Mouse (Mus musculus) CH12.LX (cell line): ENCODE data around the gene Zfp128. TPM values are rescaled to one million over a fixed set of nuclear protein-coding genes. Genes with fewer than 3 reads are reported as not detected.
"Not testable (repeated sequence)": the region's sequence is repeated elsewhere in the genome, so short reads cannot be mapped to it uniquely, and the experiment has no call there.

Source experiments
- DNase-seq: peaks from one replicate; pipeline ENCODE4 v3.0.0-alpha.2; 2013; ENCODE audit errors: extremely low read depth
- H3K27ac ChIP-seq: 2 replicates; pipeline ENCODE4 v1.5.1; 2012; ENCODE audit warnings: low read depth, mild to moderate bottlenecking, control low read depth, moderate library complexity; ENCODE audit not compliant: insufficient read depth
- H3K27me3 ChIP-seq: replicated peaks from 2 replicates; pipeline ENCODE3; 2012; ENCODE audit warnings: inconsistent platforms
- H3K36me3 ChIP-seq, 2 experiments: replicated peaks in 1 of 2; 2 replicates each; pipeline versions ENCODE3 to v1.6.1; 2012; ENCODE audit warnings: inconsistent platforms in 1 of 2, low read length in 1 of 2, mild to moderate bottlenecking in 1 of 2, mixed read lengths in 1 of 2, moderate library complexity in 1 of 2; ENCODE audit not compliant: control insufficient read depth in 1 of 2, insufficient read depth in 1 of 2
- H3K4me1 ChIP-seq, 2 experiments: 2 replicates each; pipeline ENCODE4 v1.6.1; 2012; ENCODE audit warnings: inconsistent platforms in 1 of 2, moderate library complexity in 1 of 2; ENCODE audit not compliant: insufficient read depth in 2 of 2, control insufficient read depth in 1 of 2
- H3K4me2 ChIP-seq: 2 replicates; pipeline ENCODE4 v1.6.1; 2012; ENCODE audit warnings: low read depth, mild to moderate bottlenecking, control low read depth; ENCODE audit not compliant: poor library complexity, insufficient read depth, severe bottlenecking
- H3K4me3 ChIP-seq, 3 experiments: fragments of 150-350 bp in 1 of 3; sonication (generic) in 1 of 3; replicated peaks in 1 of 3; 2 replicates each; pipeline versions ENCODE3 to v1.5.1; 2011 to 2012; ENCODE audit warnings: low read depth in 2 of 3, low read length in 2 of 3, mild to moderate bottlenecking in 2 of 3, moderate library complexity in 2 of 3, control low read depth in 1 of 3, improper control_type of control experiment in 1 of 3, inconsistent platforms in 1 of 3, mixed read lengths in 1 of 3; ENCODE audit not compliant: poor library complexity in 1 of 3
- H3K79me2 ChIP-seq: replicated peaks from 2 replicates; pipeline ENCODE4 v1.6.1; 2012; ENCODE audit warnings: mild to moderate bottlenecking, moderate library complexity; ENCODE audit not compliant: control insufficient read depth, poor library complexity, insufficient read depth, severe bottlenecking; ENCODE audit errors: extremely low read depth
- H3K9ac ChIP-seq: 2 replicates; pipeline ENCODE4 v1.6.1; 2012; ENCODE audit warnings: low read depth, mild to moderate bottlenecking, control low read depth, moderate library complexity; ENCODE audit not compliant: insufficient read depth
- H3K9me3 ChIP-seq: replicated peaks from 2 replicates; pipeline ENCODE3; 2012; ENCODE audit warnings: low read length, inconsistent platforms, mixed read lengths
- CHD2 ChIP-seq: IDR thresholded peaks from 2 replicates; pipeline ENCODE4 v1.6.1; 2011; ENCODE audit warnings: low read length, improper control_type of control experiment
- CTCF ChIP-seq, 2 experiments: IDR thresholded peaks in 1 of 2; conservative IDR thresholded peaks in 1 of 2; 2 replicates each; pipeline ENCODE4 v1.5.1; 2011 to 2012; ENCODE audit warnings: low read depth in 2 of 2, low read length in 2 of 2, improper control_type of control experiment in 1 of 2, inconsistent platforms in 1 of 2, mild to moderate bottlenecking in 1 of 2, moderate library complexity in 1 of 2
- E2F4 ChIP-seq: IDR thresholded peaks from 2 replicates; pipeline ENCODE4 v1.6.1; 2011; ENCODE audit warnings: low read depth, low read length, improper control_type of control experiment; ENCODE audit not compliant: insufficient replicate concordance
- ELF1 ChIP-seq: IDR thresholded peaks from 2 replicates; pipeline ENCODE4 v1.6.1; 2014; ENCODE audit warnings: low read depth, mild to moderate bottlenecking, inconsistent platforms, low read length, improper control_type of control experiment
- ETS1 ChIP-seq: conservative IDR thresholded peaks from 2 replicates; pipeline ENCODE4 v1.6.1; 2012; ENCODE audit warnings: low read depth, mild to moderate bottlenecking, inconsistent platforms, low read length, improper control_type of control experiment, moderate library complexity
- GABPA ChIP-seq: IDR thresholded peaks from 2 replicates; pipeline ENCODE4 v1.6.1; 2012; ENCODE audit warnings: low read depth, low read length, improper control_type of control experiment, inconsistent platforms; ENCODE audit not compliant: insufficient replicate concordance
- HCFC1 ChIP-seq: IDR thresholded peaks from 2 replicates; pipeline ENCODE4 v1.6.1; 2012; ENCODE audit warnings: low read depth, mild to moderate bottlenecking, inconsistent platforms, low read length, improper control_type of control experiment
- IRF4 ChIP-seq: IDR thresholded peaks from 2 replicates; pipeline ENCODE4 v1.6.1; 2014; ENCODE audit warnings: low read depth, mild to moderate bottlenecking, inconsistent platforms, low read length, improper control_type of control experiment
- MAFK ChIP-seq: IDR thresholded peaks from 2 replicates; pipeline ENCODE4 v1.6.1; 2011; ENCODE audit warnings: low read length, improper control_type of control experiment; ENCODE audit not compliant: insufficient replicate concordance
- MAX ChIP-seq: IDR thresholded peaks from 2 replicates; pipeline ENCODE4 v1.6.1; 2011; ENCODE audit warnings: low read length, improper control_type of control experiment
- MEF2A ChIP-seq: IDR thresholded peaks from 2 replicates; pipeline ENCODE4 v1.6.1; 2014; ENCODE audit warnings: low read depth, mild to moderate bottlenecking, inconsistent platforms, low read length, improper control_type of control experiment, borderline replicate concordance
- NRF1 ChIP-seq: IDR thresholded peaks from 2 replicates; pipeline ENCODE4 v1.6.1; 2014; ENCODE audit warnings: low read depth, mild to moderate bottlenecking, inconsistent platforms, low read length, improper control_type of control experiment, moderate library complexity
- PAX5 ChIP-seq: IDR thresholded peaks from 2 replicates; pipeline ENCODE4 v1.6.1; 2012; ENCODE audit warnings: low read length, inconsistent platforms, mixed read lengths
- POLR2A ChIP-seq: IDR thresholded peaks from 2 replicates; pipeline ENCODE4 v1.6.1; 2011; ENCODE audit warnings: low read depth, mild to moderate bottlenecking, improper control_type of control experiment, low read length
- POLR2AphosphoS2 ChIP-seq: IDR thresholded peaks from 2 replicates; pipeline ENCODE4 v1.6.1; 2011; ENCODE audit warnings: low read depth, low read length, improper control_type of control experiment
- SIN3A ChIP-seq: IDR thresholded peaks from 2 replicates; pipeline ENCODE4 v1.6.1; 2012; ENCODE audit warnings: low read length, improper control_type of control experiment, inconsistent platforms
- ZC3H11A ChIP-seq: IDR thresholded peaks from 2 replicates; pipeline ENCODE4 v1.6.1; 2012; ENCODE audit warnings: low read depth, mild to moderate bottlenecking, inconsistent platforms, low read length, improper control_type of control experiment
- dilution Hi-C: fragments of 300-500 bp; cut with MboI; formaldehyde crosslinking; loops from 2 replicates; pipeline ENCODE4 v1.14.3; 2020; ENCODE audit warnings: low sequenced_read_pairs; ENCODE audit not compliant: extremely low pct_unique_long_range_greater_than_20kb, extremely low pct_ligation_motif_present
- in situ Hi-C: fragments of 300-500 bp; cut with MboI; formaldehyde crosslinking; loops from 3 replicates; pipeline ENCODE4 v1.14.3; 2019; ENCODE audit warnings: low sequenced_read_pairs, low pct_ligation_motif_present, low pct_unique_long_range_greater_than_20kb, mixed read lengths
- polyA plus RNA-seq: library from polyadenylated mRNA; unstranded; fragments of >175 nt; gene quantifications from 2 replicates; pipeline ENCODE4 v1.2.1, GENCODE M21; 2012; ENCODE audit warnings: low read depth; ENCODE audit not compliant: insufficient read length
- total RNA-seq, 2 experiments: library from RNA; depleted of rRNA; stranded (reverse); fragments of 300-350 nt in 1 of 2; fragments of >200 nt in 1 of 2; gene quantifications; 2 replicates each; pipeline ENCODE4 v1.2.3; 2012 to 2014

The Zfp128 gene
- total and polyA plus RNA-seq, 3 experiments = 0.61 to 1.4 (median 1.2) TPM

DNA sequence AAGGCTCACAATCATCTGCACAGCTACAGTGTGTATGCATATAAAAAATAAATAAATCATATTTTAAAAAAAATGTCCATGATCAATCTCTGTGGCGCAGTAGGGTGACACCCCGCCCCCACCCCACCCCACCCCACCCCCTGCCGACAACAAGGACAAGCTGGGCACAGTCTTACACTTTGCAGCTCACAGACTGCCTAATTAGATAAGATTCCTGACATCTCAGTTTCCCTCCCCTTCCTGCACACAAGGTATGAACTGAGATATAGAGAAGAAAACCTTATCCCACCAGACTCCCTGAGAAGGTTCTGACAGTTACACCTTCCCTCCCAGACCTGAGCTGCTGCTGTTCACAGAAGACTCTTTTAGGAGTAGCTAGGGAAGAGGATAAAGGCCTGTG, 53.8 kb downstream of the Zfp128 start:
- no peak for DNase-seq
- dilution Hi-C loops = no loop called here
- Histone ChIP-seq H3K36me3 (peaks cover 0 to 5% of the 10 kb centered on the region in 2 experiments), H3K27ac (no peak overlapping the region), H3K4me1 (no peaks in the 10 kb centered on the region; a peak in 1 of 4 replicates), H3K4me2 (no peak overlapping the region), H3K9ac (no peak overlapping the region), H3K4me3 (no peak overlapping the region), H3K79me2 (no peaks in the 10 kb centered on the region), H3K27me3 (no peaks in the 10 kb centered on the region), H3K9me3 (no peaks in the 10 kb centered on the region)
- in situ Hi-C loops = no loop called here
- TF ChIP-seq IRF4 (no peak), E2F4 (no peak), ELF1 (no peak), CTCF (conservative IDR thresholded peaks at IDR 0.05 in 1 of 2, IDR thresholded peaks at IDR 0.05 in 1 of 2; ENCODE audit: low read depth in 2 of 2, low read length in 2 of 2) (no peak), SIN3A (no peak), PAX5 (no peak), NRF1 (no peak), GABPA (no peak), CHD2 (no peak), POLR2A (no peak), ZC3H11A (no peak), MEF2A (no peak), MAX (no peak), POLR2AphosphoS2 (no peak), MAFK (no peak)

DNA sequence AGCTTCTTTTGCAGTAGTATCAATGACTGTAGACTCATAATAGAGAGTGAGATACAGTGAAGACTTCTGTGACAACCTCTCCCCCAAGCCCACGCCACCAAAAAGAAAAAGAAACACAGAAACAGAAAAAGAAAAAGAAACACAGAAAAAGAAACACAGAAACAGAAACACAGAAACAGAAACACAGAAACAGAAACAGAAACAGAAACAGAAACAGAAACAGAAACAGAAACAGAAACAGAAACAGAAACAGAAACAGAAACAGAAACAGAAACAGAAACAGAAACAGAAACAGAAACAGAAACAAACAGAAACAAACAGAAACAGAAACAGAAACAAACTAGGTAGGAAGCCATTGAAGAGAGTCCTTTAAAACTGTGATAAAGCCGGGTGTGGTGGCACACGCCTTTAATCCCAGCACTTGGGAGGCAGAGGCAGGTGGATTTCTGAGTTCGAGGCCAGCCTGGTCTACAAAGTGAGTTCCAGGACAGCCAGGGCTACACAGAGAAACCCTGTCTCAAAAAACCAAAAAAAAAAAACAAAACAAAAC, 56.4 kb downstream of the Zfp128 start:
- H3K4me3 ChIP-seq, H3K27me3 ChIP-seq, H3K9ac ChIP-seq, H3K4me2 ChIP-seq, DNase-seq, in situ Hi-C loops, H3K36me3 ChIP-seq, H3K27ac ChIP-seq, dilution Hi-C loops, H3K9me3 ChIP-seq, H3K79me2 ChIP-seq: not testable (repeated sequence)
- peaks cover 3 to 14% of the 10 kb centered on the region in 2 experiments for H3K4me1 ChIP-seq
- TF ChIP-seq HCFC1 = peak; percentile 51
- TF ChIP-seq ETS1 = peak; percentile 99
- TF ChIP-seq IRF4 = peak; percentile 82
